Mouse (Mus musculus) T-helper 17 cell (primary cell): ENCODE results near the gene Rnf141.

ENCODE experiments used
- in situ Hi-C, 2 experiments: fragments of 300-600 bp; cut with MboI, MseI; formaldehyde crosslinking; loops; 1 replicate in 1 of 2; 2 replicates in 1 of 2; pipeline ENCODE4 v1.15.1; 2025; ENCODE audit warnings: high pct_unique_total_duplicates in 2 of 2

The Rnf141 gene

GRCm38 (mm10) chr7:110797722-110798409 is 46.4 kb downstream of the Rnf141 start:
- in situ Hi-C loops: no loop called here

GRCm38 (mm10) chr7:110796367-110797051 is 47.7 kb downstream of the Rnf141 start:
- in situ Hi-C loops: no loop called here

GRCm38 (mm10) chr7:110794722-110795121 is 49.5 kb downstream of the Rnf141 start:
- in situ Hi-C loops: no loop called here

GRCm38 (mm10) chr7:110792834-110793233 is 51.4 kb downstream of the Rnf141 start:
- in situ Hi-C loops: no loop called here

GRCm38 (mm10) chr7:110792201-110792600 is 52.1 kb downstream of the Rnf141 start:
- in situ Hi-C loops: no loop called here

- in situ Hi-C loops: no loop called here
Observed at GRCm38 (mm10) chr7:110790878-110791277, 53.4 kb downstream of the Rnf141 start.

- in situ Hi-C loops: loop anchor here in 1 of 2 experiments (10.0 kb wide), 1 partner anchor 837 kb away; no protein-coding TSS in a partner anchor
Observed at GRCm38 (mm10) chr7:110787310-110787709, 56.9 kb downstream of the Rnf141 start.

GRCm38 (mm10) chr7:110785741-110786146 is 58.5 kb downstream of the Rnf141 start:
- in situ Hi-C loops: loop anchor here in 1 of 2 experiments (10.0 kb wide), 1 partner anchor 839 kb away; no protein-coding TSS in a partner anchor

- in situ Hi-C loops: loop anchor here in 1 of 2 experiments (10.0 kb wide), 1 partner anchor 840 kb away; no protein-coding TSS in a partner anchor
Observed at GRCm38 (mm10) chr7:110784965-110785364, 59.3 kb downstream of the Rnf141 start.

GRCm38 (mm10) chr7:110782845-110783478 is 61.3 kb downstream of the Rnf141 start:
- in situ Hi-C loops: loop anchor here in 1 of 2 experiments (10.0 kb wide), 1 partner anchor 842 kb away; no protein-coding TSS in a partner anchor

- in situ Hi-C loops: loop anchor here in 1 of 2 experiments (10.0 kb wide), 1 partner anchor 843 kb away; no protein-coding TSS in a partner anchor
Observed at GRCm38 (mm10) chr7:110782135-110782534, 62.1 kb downstream of the Rnf141 start.

GRCm38 (mm10) chr7:110781231-110781711 is 63.0 kb downstream of the Rnf141 start:
- in situ Hi-C loops: loop anchor here in 1 of 2 experiments (10.0 kb wide), 1 partner anchor 844 kb away; no protein-coding TSS in a partner anchor

- in situ Hi-C loops: loop anchor here in 1 of 2 experiments (10.0 kb wide), 1 partner anchor 844 kb away; no protein-coding TSS in a partner anchor
Observed at GRCm38 (mm10) chr7:110780520-110780919, 63.7 kb downstream of the Rnf141 start.

- in situ Hi-C loops: loop anchor here in 1 of 2 experiments (10.0 kb wide), 1 partner anchor 845 kb away; no protein-coding TSS in a partner anchor
Observed at GRCm38 (mm10) chr7:110779605-110780111, 64.6 kb downstream of the Rnf141 start.

GRCm38 (mm10) chr7:110778933-110779332 is 65.3 kb downstream of the Rnf141 start:
- in situ Hi-C loops: no loop called here

GRCm38 (mm10) chr7:110777146-110778001 is 66.9 kb downstream of the Rnf141 start:
- in situ Hi-C loops: no loop called here

- in situ Hi-C loops: no loop called here
Observed at GRCm38 (mm10) chr7:110774674-110775073, 69.6 kb downstream of the Rnf141 start.

GRCm38 (mm10) chr7:110774077-110774476 is 70.2 kb downstream of the Rnf141 start:
- in situ Hi-C loops: no loop called here

- in situ Hi-C loops: no loop called here
Observed at GRCm38 (mm10) chr7:110773204-110774002, 70.9 kb downstream of the Rnf141 start.

GRCm38 (mm10) chr7:110772343-110772742 is 71.9 kb downstream of the Rnf141 start:
- in situ Hi-C loops: no loop called here
